Mouse (Mus musculus) adrenal gland, adult 18-20 months (tissue): ENCODE data around the gene Sh3tc1. TPM values are rescaled to one million over a fixed set of nuclear protein-coding genes. Genes with fewer than 3 reads are reported as not detected.

ENCODE experiments used
- DNase-seq, 2 experiments: peaks; one replicate each; pipeline ENCODE4 v3.0.0; 2021 to 2022; ENCODE audit warnings: low spot score in 2 of 2
- total RNA-seq, 2 experiments: library from RNA; stranded (reverse); gene quantifications; 1 replicate in 1 of 2; 2 replicates in 1 of 2; pipeline ENCODE4 v1.2.3; 2021

Gene Sh3tc1
- total RNA-seq, 2 experiments from 2014 or later, result 25.5 to 26.1 TPM

DNA sequence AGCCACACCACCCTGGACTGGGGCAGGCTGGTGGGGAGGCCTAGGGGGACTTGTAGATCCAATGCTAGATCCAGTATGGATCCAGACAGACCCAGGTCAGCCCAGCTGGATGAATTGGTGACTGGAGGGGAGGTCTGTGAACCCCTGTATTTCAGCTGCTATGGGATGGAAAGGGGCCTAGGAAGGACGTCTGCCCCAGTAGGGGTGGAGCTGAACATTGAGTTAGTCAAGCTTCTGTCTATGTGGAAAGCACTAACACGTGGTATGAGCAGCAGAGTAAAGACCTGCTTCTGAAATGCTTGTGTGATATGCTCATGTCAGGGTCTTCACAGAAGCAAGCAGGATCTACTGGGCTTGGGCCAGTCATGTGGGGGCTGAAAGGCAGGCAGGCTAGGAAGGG lies 91.6 kb downstream of the Sh3tc1 start:
- no peak for DNase-seq

- no peak for DNase-seq
These were observed 92.2 kb downstream of the Sh3tc1 start for GRCm38 (mm10) chr5:35647562-35647961.

Other genes starting within 250 kb of the Sh3tc1 start
- 1 to 10 TPM in 1 of 2 experiments, under 1 TPM in 1; 0.35 to 1.1 TPM for gene Cpz, start 214.3 kb downstream of the Sh3tc1 start, total RNA-seq
- 1 to 10 TPM; 7.1 to 7.7 TPM for gene Trmt44, start 164.9 kb downstream of the Sh3tc1 start, total RNA-seq
- gene Acox3, start 156.9 kb downstream of the Sh3tc1 start, total RNA-seq, result 10 to 100 TPM; 51.0 to 53.6 TPM
- 10 to 100 TPM; 26.0 to 78.7 TPM for gene Htra3, start 60.2 kb downstream of the Sh3tc1 start, total RNA-seq
- gene Ablim2, start 17.9 kb upstream of the Sh3tc1 start, total RNA-seq, result 1 to 10 TPM; 7.5 to 8.0 TPM
- gene Afap1, start 153.3 kb upstream of the Sh3tc1 start, total RNA-seq, result 10 to 100 TPM; 15.3 to 33.0 TPM